Mouse (Mus musculus) G1E (cell line): Measurements from ENCODE around the gene N4bp2l2.
"Not testable (repeated sequence)": the region's sequence is repeated elsewhere in the genome, so short reads cannot be mapped to it uniquely, and the experiment has no call there.

ENCODE experiments used
- CTCF ChIP-seq: IDR thresholded peaks from 2 replicates; pipeline ENCODE4 v1.5.1; 2012; ENCODE audit warnings: low read depth, low read length, inconsistent platforms, mixed read lengths
- GATA1 ChIP-seq: IDR thresholded peaks from 2 replicates; pipeline ENCODE4 v1.6.1; 2012; ENCODE audit warnings: borderline replicate concordance, low read length, inconsistent platforms, mixed read lengths
- GATA2 ChIP-seq: IDR thresholded peaks from 2 replicates; pipeline ENCODE4 v1.6.1; 2012; ENCODE audit warnings: low read depth, low read length, inconsistent platforms, borderline replicate concordance
- POLR2AphosphoS5 ChIP-seq: IDR thresholded peaks from 2 replicates; pipeline ENCODE4 v1.6.1; 2012; ENCODE audit warnings: low read depth, low read length, inconsistent platforms; ENCODE audit not compliant: insufficient replicate concordance
- TAL1 ChIP-seq: conservative IDR thresholded peaks from 2 replicates; pipeline ENCODE4 v1.6.1; 2012; ENCODE audit warnings: low read depth, low read length, inconsistent platforms, mixed read lengths

- TF ChIP-seq TAL1, POLR2AphosphoS5, CTCF, GATA2, GATA1: not testable (repeated sequence)
These were observed 16.9 kb upstream of the N4bp2l2 start for GRCm38 (mm10) chr5:150682862-150683261.
